Mouse (Mus musculus) myocyte (in vitro differentiated cells): ENCODE data around the gene 5730596B20Rik. TPM values are rescaled to one million over a fixed set of nuclear protein-coding genes. Genes with fewer than 3 reads are reported as not detected.

Experiments used
- H3K27me3 ChIP-seq: one replicate; pipeline ENCODE4 v1.6.1; 2011; ENCODE audit not compliant: control insufficient read depth, insufficient read depth, insufficient read length
- H3K36me3 ChIP-seq: one replicate; pipeline ENCODE4 v1.6.1; 2011; ENCODE audit not compliant: control insufficient read depth, insufficient read depth
- H3K4me2 ChIP-seq: one replicate; pipeline ENCODE4 v1.6.1; 2011; ENCODE audit warnings: low read depth, control low read depth
- H3K4me3 ChIP-seq: one replicate; pipeline ENCODE4 v1.5.1; 2011; ENCODE audit warnings: mild to moderate bottlenecking, control low read depth, moderate library complexity
- H3K79me2 ChIP-seq: one replicate; pipeline ENCODE4 v1.6.1; 2011; ENCODE audit not compliant: control insufficient read depth, insufficient read depth
- H3ac ChIP-seq: one replicate; pipeline ENCODE4 v1.6.1; 2011; ENCODE audit not compliant: control insufficient read depth, insufficient read length
- CEBPB ChIP-seq: IDR thresholded peaks from 2 replicates; pipeline ENCODE4 v1.6.1; 2011; ENCODE audit warnings: mild to moderate bottlenecking, moderate library complexity; ENCODE audit not compliant: poor library complexity, insufficient read depth, severe bottlenecking
- E2F4 ChIP-seq: IDR thresholded peaks from one replicate; pipeline ENCODE4 v1.6.1; 2011; ENCODE audit warnings: mild to moderate bottlenecking, control low read depth, moderate library complexity; ENCODE audit not compliant: insufficient read depth
- MAX ChIP-seq: IDR thresholded peaks from one replicate; pipeline ENCODE4 v1.6.1; 2011; ENCODE audit warnings: low read depth, mild to moderate bottlenecking, control low read depth
- MYOD1 ChIP-seq, 3 experiments: IDR thresholded peaks; one replicate each; pipeline ENCODE4 v1.6.1; 2011; ENCODE audit warnings: control low read depth in 2 of 3, low read depth in 2 of 3, mild to moderate bottlenecking in 2 of 3, moderate library complexity in 1 of 3; ENCODE audit not compliant: insufficient read length in 2 of 3, control insufficient read depth in 1 of 3
- MYOG ChIP-seq, 3 experiments: IDR thresholded peaks; one replicate each; pipeline ENCODE4 v1.6.1; 2011; ENCODE audit warnings: control low read depth in 2 of 3, low read depth in 2 of 3, mild to moderate bottlenecking in 2 of 3; ENCODE audit not compliant: insufficient read length in 2 of 3, control insufficient read depth in 1 of 3, insufficient read depth in 1 of 3
- POLR2A ChIP-seq: IDR thresholded peaks from one replicate; pipeline ENCODE4 v1.6.1; 2011; ENCODE audit warnings: low read depth, mild to moderate bottlenecking, control low read depth, moderate library complexity; ENCODE audit not compliant: insufficient read length
- POLR2AphosphoS2 ChIP-seq: IDR thresholded peaks from one replicate; pipeline ENCODE4 v1.6.1; 2011; ENCODE audit warnings: low read depth, control low read depth; ENCODE audit not compliant: insufficient read length
- REST ChIP-seq: IDR thresholded peaks from one replicate; pipeline ENCODE4 v1.6.1; 2011; ENCODE audit warnings: mild to moderate bottlenecking, control low read depth, moderate library complexity; ENCODE audit not compliant: insufficient read depth, insufficient read length
- SRF ChIP-seq: IDR thresholded peaks from one replicate; pipeline ENCODE4 v1.6.1; 2011; ENCODE audit warnings: low read depth; ENCODE audit not compliant: control insufficient read depth, insufficient read length
- TCF12 ChIP-seq: IDR thresholded peaks from one replicate; pipeline ENCODE4 v1.6.1; 2011; ENCODE audit warnings: mild to moderate bottlenecking, control low read depth; ENCODE audit not compliant: poor library complexity, insufficient read depth, severe bottlenecking
- TCF3 ChIP-seq: IDR thresholded peaks from one replicate; pipeline ENCODE4 v1.6.1; 2011; ENCODE audit warnings: low read depth, control low read depth; ENCODE audit not compliant: insufficient read length
- USF1 ChIP-seq: IDR thresholded peaks from one replicate; pipeline ENCODE4 v1.6.1; 2011; ENCODE audit warnings: low read depth, mild to moderate bottlenecking, control low read depth, moderate library complexity
- polyA plus RNA-seq: library from polyadenylated mRNA; unstranded; fragments of >200 nt; fragmentation: generic; extraction: Trizol; gene quantifications from one replicate; pipeline ENCODE4 v1.2.1, GENCODE M21; 2012; ENCODE audit warnings: missing spikeins

Gene 5730596B20Rik
- polyA plus RNA-seq, 1 experiment = 0.11 TPM

GRCm38 (mm10) chr6:52177806-52178205, 508 bp downstream of the 5730596B20Rik start:
- H3K36me3 ChIP-seq = no peaks in the 10 kb centered on the region
- H3K4me3 ChIP-seq = no peak overlapping the region
- TF ChIP-seq CEBPB = no peak
- TF ChIP-seq TCF12 = no peak
- TF ChIP-seq POLR2A = no peak
- no peak for TF ChIP-seq MYOG (IDR thresholded peaks at IDR 0.05; ENCODE audit: control insufficient read depth in 1 of 3, insufficient read depth in 1 of 3, insufficient read length in 2 of 3, low read depth in 2 of 3)
- TF ChIP-seq POLR2AphosphoS2 = no peak
- TF ChIP-seq MYOD1 (IDR thresholded peaks at IDR 0.05; ENCODE audit: control insufficient read depth in 1 of 3, insufficient read length in 2 of 3, low read depth in 2 of 3) = no peak
- H3ac ChIP-seq = no peak overlapping the region
- no peaks in the 10 kb centered on the region for H3K27me3 ChIP-seq
- H3K79me2 ChIP-seq = no peaks in the 10 kb centered on the region
- H3K4me2 ChIP-seq = no peak overlapping the region

- no peak overlapping the region for H3K4me3 ChIP-seq
- H3K4me2 ChIP-seq = no peak overlapping the region
- TF ChIP-seq E2F4 (no peak), CEBPB (no peak), USF1 (no peak)
Measured at GRCm38 (mm10) chr6:52178918-52179665, 1.8 kb downstream of the 5730596B20Rik start.

GRCm38 (mm10) chr6:52179690-52180089, 2.4 kb downstream of the 5730596B20Rik start:
- no peak overlapping the region for H3K4me2 ChIP-seq
- no peaks in the 10 kb centered on the region for H3K79me2 ChIP-seq
- H3K27me3 ChIP-seq = no peaks in the 10 kb centered on the region
- H3ac ChIP-seq = no peak overlapping the region
- TF ChIP-seq TCF3 (no peak), MYOD1 (IDR thresholded peaks at IDR 0.05; ENCODE audit: control insufficient read depth in 1 of 3, insufficient read length in 2 of 3, low read depth in 2 of 3) (no peak), CEBPB (no peak), POLR2A (no peak), SRF (no peak)
- no peaks in the 10 kb centered on the region for H3K36me3 ChIP-seq
- H3K4me3 ChIP-seq = no peak overlapping the region

More at GRCm38 (mm10) chr6:52178918-52179665, 1.8 kb downstream of the 5730596B20Rik start:
- H3K27me3 ChIP-seq = no peaks in the 10 kb centered on the region
- no peak overlapping the region for H3ac ChIP-seq
- H3K79me2 ChIP-seq = no peaks in the 10 kb centered on the region
- no peaks in the 10 kb centered on the region for H3K36me3 ChIP-seq

GRCm38 (mm10) chr6:52180213-52180710, 3.0 kb downstream of the 5730596B20Rik start:
- Histone ChIP-seq H3K79me2 (no peaks in the 10 kb centered on the region), H3K27me3 (no peaks in the 10 kb centered on the region), H3K4me3 (no peak overlapping the region), H3ac (no peak overlapping the region), H3K36me3 (no peaks in the 10 kb centered on the region), H3K4me2 (no peak overlapping the region)
- TF ChIP-seq REST = no peak
- no peak for TF ChIP-seq CEBPB
- no peak for TF ChIP-seq POLR2AphosphoS2
- no peak for TF ChIP-seq MYOD1 (IDR thresholded peaks at IDR 0.05; ENCODE audit: control insufficient read depth in 1 of 3, insufficient read length in 2 of 3, low read depth in 2 of 3)
- TF ChIP-seq TCF12 = no peak
- no peak for TF ChIP-seq TCF3
- TF ChIP-seq POLR2A = no peak
- no peak for TF ChIP-seq E2F4
- TF ChIP-seq SRF = no peak
- TF ChIP-seq MAX = no peak
- TF ChIP-seq USF1 = no peak
- TF ChIP-seq MYOG (IDR thresholded peaks at IDR 0.05; ENCODE audit: control insufficient read depth in 1 of 3, insufficient read depth in 1 of 3, insufficient read length in 2 of 3, low read depth in 2 of 3) = no peak

GRCm38 (mm10) chr6:52180726-52181125, 3.4 kb downstream of the 5730596B20Rik start:
- no peak overlapping the region for H3ac ChIP-seq
- H3K36me3 ChIP-seq = no peaks in the 10 kb centered on the region
- H3K4me2 ChIP-seq = no peak overlapping the region
- H3K79me2 ChIP-seq = no peaks in the 10 kb centered on the region
- H3K4me3 ChIP-seq = no peak overlapping the region
- TF ChIP-seq CEBPB = no peak
- TF ChIP-seq REST = no peak
- TF ChIP-seq TCF12 = no peak
- no peak for TF ChIP-seq MYOG (IDR thresholded peaks at IDR 0.05; ENCODE audit: control insufficient read depth in 1 of 3, insufficient read depth in 1 of 3, insufficient read length in 2 of 3, low read depth in 2 of 3)
- no peak for TF ChIP-seq POLR2A
- no peaks in the 10 kb centered on the region for H3K27me3 ChIP-seq
